Mouse (Mus musculus) megakaryocyte, embryonic 14.5 days (primary cell): ENCODE data around the gene Slc17a6. TPM values are rescaled to one million over a fixed set of nuclear protein-coding genes. Genes with fewer than 3 reads are reported as not detected.

ENCODE experiments used
- H3K27me3 ChIP-seq: replicated peaks from 2 replicates; pipeline ENCODE3; 2012; ENCODE audit warnings: inconsistent platforms
- H3K36me3 ChIP-seq: replicated peaks from 2 replicates; pipeline ENCODE3; 2012; ENCODE audit warnings: low read length, inconsistent platforms, mixed read lengths
- H3K4me1 ChIP-seq: 2 replicates; pipeline ENCODE4 v1.6.1; 2012; ENCODE audit warnings: inconsistent platforms
- H3K4me3 ChIP-seq: replicated peaks from 2 replicates; pipeline ENCODE3; 2012; ENCODE audit warnings: moderate library complexity, mild to moderate bottlenecking, inconsistent platforms
- H3K9me3 ChIP-seq: 2 replicates; pipeline ENCODE4 v1.6.1; 2012; ENCODE audit warnings: inconsistent platforms
- FLI1 ChIP-seq: IDR thresholded peaks from 2 replicates; pipeline ENCODE4 v1.6.1; 2012; ENCODE audit warnings: low read length, inconsistent platforms, mixed read lengths
- GATA1 ChIP-seq: IDR thresholded peaks from 3 replicates; pipeline ENCODE4 v1.6.1; 2012; ENCODE audit warnings: mixed read lengths, low read length, inconsistent platforms, borderline replicate concordance
- polyA plus RNA-seq: library from polyadenylated mRNA; stranded (reverse); fragments of >175 nt; gene quantifications from 2 replicates; pipeline ENCODE4 v1.2.3, GENCODE M21; 2012; ENCODE audit warnings: low replicate concordance; ENCODE audit not compliant: insufficient read depth

The Slc17a6 gene
- polyA plus RNA-seq = not detected in 2 replicates

GRCm38 (mm10) chr7:51621694-51622145 is at the start of gene Slc17a6:
TSS of gene Slc17a6 (plus strand) at chr7:51622006.
- TF ChIP-seq GATA1 = no peak
- no peak for TF ChIP-seq FLI1
- H3K4me1 ChIP-seq = peaks cover 5% of the 10 kb centered on the region; the same call in 1 of the 2 replicates
- peaks cover 47% of the 10 kb centered on the region for H3K27me3 ChIP-seq
- no peaks in the 10 kb centered on the region for H3K36me3 ChIP-seq
- H3K9me3 ChIP-seq = peaks cover 6% of the 10 kb centered on the region; the same call in 1 of the 2 replicates
- H3K4me3 ChIP-seq = no peak within 1 kb of the TSS

GRCm38 (mm10) chr7:51600021-51600420 is 21.8 kb upstream of the Slc17a6 start:
- Histone ChIP-seq H3K27me3 (no peaks in the 10 kb centered on the region), H3K4me3 (no peak overlapping the region), H3K36me3 (no peaks in the 10 kb centered on the region), H3K4me1 (no peaks in the 10 kb centered on the region), H3K9me3 (no peaks in the 10 kb centered on the region; the same call in none of the 2 replicates)
- TF ChIP-seq GATA1 (no peak), FLI1 (no peak)

GRCm38 (mm10) chr7:51603741-51604140 is 18.1 kb upstream of the Slc17a6 start:
- no peaks in the 10 kb centered on the region for H3K27me3 ChIP-seq
- TF ChIP-seq FLI1 (no peak), GATA1 (no peak)
- no peaks in the 10 kb centered on the region for H3K36me3 ChIP-seq
- peak overlapping the region; percentile 24 for H3K4me3 ChIP-seq
- peaks cover 5% of the 10 kb centered on the region for H3K9me3 ChIP-seq
- H3K4me1 ChIP-seq = no peaks in the 10 kb centered on the region

GRCm38 (mm10) chr7:51614404-51614803 is 7.4 kb upstream of the Slc17a6 start:
- TF ChIP-seq FLI1 (no peak), GATA1 (no peak)
- Histone ChIP-seq H3K36me3 (no peaks in the 10 kb centered on the region), H3K4me3 (no peak overlapping the region), H3K4me1 (no peaks in the 10 kb centered on the region), H3K27me3 (no peaks in the 10 kb centered on the region), H3K9me3 (no peaks in the 10 kb centered on the region)

GRCm38 (mm10) chr7:51617941-51618340 is 3.9 kb upstream of the Slc17a6 start:
- Histone ChIP-seq H3K36me3 (no peaks in the 10 kb centered on the region), H3K4me1 (no peaks in the 10 kb centered on the region)

GRCm38 (mm10) chr7:51618412-51618811 is 3.4 kb upstream of the Slc17a6 start:
- H3K36me3 ChIP-seq = no peaks in the 10 kb centered on the region
- no peak overlapping the region for H3K4me3 ChIP-seq
- TF ChIP-seq FLI1 (no peak), GATA1 (no peak)
- no peaks in the 10 kb centered on the region for H3K4me1 ChIP-seq
- H3K9me3 ChIP-seq = no peaks in the 10 kb centered on the region
- H3K27me3 ChIP-seq = peaks cover 14% of the 10 kb centered on the region

More at GRCm38 (mm10) chr7:51617941-51618340, 3.9 kb upstream of the Slc17a6 start:
- Histone ChIP-seq H3K27me3 (peaks cover 14% of the 10 kb centered on the region), H3K9me3 (no peaks in the 10 kb centered on the region), H3K4me3 (no peak overlapping the region)
- TF ChIP-seq GATA1 (no peak), FLI1 (no peak)

DNA sequence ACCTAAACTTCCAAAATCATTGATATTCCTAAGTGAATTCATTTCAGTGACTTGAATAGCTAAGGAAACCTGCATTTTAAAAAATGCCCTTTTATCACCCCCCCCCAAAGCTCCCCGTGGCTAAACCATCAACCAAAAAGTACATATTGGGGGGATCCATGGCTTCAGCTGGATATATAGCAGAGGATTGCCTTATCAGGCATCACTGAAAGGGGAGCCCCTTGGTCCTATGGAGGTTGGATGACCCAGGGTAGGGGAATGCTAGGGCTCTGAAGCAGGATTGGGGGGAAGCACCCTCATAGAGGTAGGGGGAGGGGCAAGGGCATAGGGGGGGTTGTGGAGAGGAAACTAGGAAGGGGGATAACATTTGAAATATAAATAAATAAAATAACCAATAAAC is 1.8 kb upstream of the Slc17a6 start:
- Histone ChIP-seq H3K27me3 (peaks cover 30% of the 10 kb centered on the region), H3K4me1 (peaks cover under 1% of the 10 kb centered on the region; the same call in 1 of the 2 replicates), H3K36me3 (no peaks in the 10 kb centered on the region), H3K4me3 (no peak overlapping the region), H3K9me3 (no peaks in the 10 kb centered on the region; the same call in 1 of the 2 replicates)
- no peak for TF ChIP-seq GATA1
- TF ChIP-seq FLI1 = no peak

GRCm38 (mm10) chr7:51622196-51622595 is 390 bp downstream of the Slc17a6 start:
- Histone ChIP-seq H3K4me3 (no peak overlapping the region), H3K36me3 (no peaks in the 10 kb centered on the region), H3K4me1 (peaks cover 5% of the 10 kb centered on the region; the same call in 1 of the 2 replicates), H3K9me3 (peaks cover 9% of the 10 kb centered on the region), H3K27me3 (peaks cover 52% of the 10 kb centered on the region)
- TF ChIP-seq GATA1 (no peak), FLI1 (no peak)

- Histone ChIP-seq H3K4me1 (peaks cover 5% of the 10 kb centered on the region; the same call in 1 of the 2 replicates), H3K9me3 (peaks cover 11% of the 10 kb centered on the region), H3K4me3 (no peak overlapping the region), H3K27me3 (peaks cover 57% of the 10 kb centered on the region), H3K36me3 (no peaks in the 10 kb centered on the region)
- TF ChIP-seq GATA1 = no peak
- no peak for TF ChIP-seq FLI1
Observed at GRCm38 (mm10) chr7:51622666-51623065, 860 bp downstream of the Slc17a6 start.

DNA sequence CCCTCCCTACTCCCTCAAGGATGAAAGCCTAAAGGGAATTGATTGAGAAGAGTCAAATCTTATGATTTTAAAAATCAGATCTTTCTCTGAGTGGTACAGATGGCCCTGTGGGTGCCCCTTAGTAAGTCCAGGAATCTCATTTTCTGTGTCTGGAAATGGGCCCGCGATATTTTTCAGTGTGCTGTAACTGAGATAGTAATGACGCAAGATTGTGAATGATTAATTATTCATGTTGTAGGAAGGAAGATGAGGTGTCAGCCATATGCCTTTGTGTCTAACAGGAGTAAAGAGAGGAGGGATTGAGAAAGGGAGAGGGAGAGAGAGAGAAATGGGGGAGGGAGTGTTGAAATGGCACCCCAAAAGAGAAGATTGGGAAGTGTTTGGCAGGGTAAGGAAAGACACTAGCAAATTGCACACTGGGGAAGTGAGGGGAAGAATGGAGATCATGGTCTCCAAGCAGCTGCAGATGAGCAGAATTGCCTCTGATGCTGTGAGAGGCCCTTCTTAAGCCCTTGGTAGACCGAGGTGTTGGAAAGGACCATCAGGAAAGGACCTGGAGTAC is 2.6 kb downstream of the Slc17a6 start:
- H3K9me3 ChIP-seq = peaks cover 11% of the 10 kb centered on the region
- no peak for TF ChIP-seq FLI1
- TF ChIP-seq GATA1 = no peak
- H3K36me3 ChIP-seq = no peaks in the 10 kb centered on the region
- peaks cover 65% of the 10 kb centered on the region for H3K27me3 ChIP-seq
- H3K4me1 ChIP-seq = peaks cover 5% of the 10 kb centered on the region; the same call in 1 of the 2 replicates
- H3K4me3 ChIP-seq = no peak overlapping the region
